Mouse (Mus musculus) lung, postnatal 0 days (tissue): Measurements from ENCODE around the gene Ints14.

Experiments used
- CTCF ChIP-seq: IDR thresholded peaks from 2 replicates; pipeline ENCODE4 v1.5.1; 2016; ENCODE audit warnings: antibody characterized with exemption, mild to moderate bottlenecking
- EP300 ChIP-seq: IDR thresholded peaks from 2 replicates; pipeline ENCODE4 v1.6.1; 2016; ENCODE audit warnings: antibody characterized with exemption, mild to moderate bottlenecking, control low read depth

- TF ChIP-seq EP300 (no peak), CTCF (no peak)
These were observed 55.7 kb downstream of the Ints14 start for GRCm38 (mm10) chr9:65016241-65016977.
